Mouse (Mus musculus) intestine, embryonic 14.5 days (tissue): ENCODE measurements at regions not wholly inside any gene's neighbourhood (a gene's known extent, or its start where the extent isn't known, plus 50 kb on each side); places are given as distances from the start of the nearest gene placed in this dataset.

Experiments used
- ATAC-seq: fragments of 200-750 bp; cut with Nextera tagmentation; replicated peaks from 2 replicates; pipeline ENCODE4 v1.8.0; 2017; ENCODE audit warnings: low read depth, moderate number of reproducible peaks, moderate TSS enrichment, moderate library complexity; ENCODE audit not compliant: low FRiP score, low TSS enrichment
- DNase-seq: peaks from one replicate; pipeline ENCODE4 v3.0.0-alpha.2; 2018; ENCODE audit warnings: low spot score
- H3K27ac ChIP-seq: fragments of 300-500 bp; sonication (generic); 2 replicates; pipeline ENCODE4 v1.5.1; 2014; ENCODE audit warnings: low read depth, mild to moderate bottlenecking, control low read depth
- H3K27me3 ChIP-seq: fragments of 300-500 bp; sonication (generic); replicated peaks from 2 replicates; pipeline ENCODE4 v1.6.1; 2014; ENCODE audit warnings: low read length, control low read depth; ENCODE audit not compliant: control insufficient read depth, insufficient read depth
- H3K36me3 ChIP-seq: fragments of 300-500 bp; sonication (generic); 2 replicates; pipeline ENCODE4 v1.6.1; 2014; ENCODE audit warnings: low read length, control low read depth; ENCODE audit not compliant: control insufficient read depth, insufficient read depth
- H3K4me1 ChIP-seq: fragments of 300-500 bp; sonication (generic); replicated peaks from 2 replicates; pipeline ENCODE4 v1.6.1; 2014; ENCODE audit warnings: low read length, control low read depth, mixed read lengths; ENCODE audit not compliant: control insufficient read depth, insufficient read depth
- H3K4me2 ChIP-seq: fragments of 300-500 bp; sonication (generic); 2 replicates; pipeline ENCODE4 v1.6.1; 2014; ENCODE audit warnings: low read length
- H3K4me3 ChIP-seq: fragments of 300-500 bp; sonication (generic); 2 replicates; pipeline ENCODE4 v1.5.1; 2014; ENCODE audit warnings: low read depth, low read length, control low read depth, mixed read lengths
- H3K9ac ChIP-seq: fragments of 300-500 bp; sonication (generic); 2 replicates; pipeline ENCODE4 v1.6.1; 2014; ENCODE audit warnings: mild to moderate bottlenecking, low read length
- H3K9me3 ChIP-seq: fragments of 300-500 bp; sonication (generic); 2 replicates; pipeline ENCODE4 v1.6.1; 2016; ENCODE audit warnings: low read length, control low read depth; ENCODE audit not compliant: control insufficient read depth
- WGBS: fragments of 180-500 bp; shearing (Covaris S2); extraction: QIAGEN DNeasy Blood & Tissue Kit; methylation state at CpG from one replicate; pipeline ENCODE4 v1.1.7; 2014; 5-methylcytosine and 5-hydroxymethylcytosine counted together

GRCm38 (mm10) chr5:77570364-77570763, 162.5 kb upstream of the Igfbp7 start:
- no peak overlapping the region for H3K27ac ChIP-seq
- no peak overlapping the region for H3K9ac ChIP-seq
- H3K27me3 ChIP-seq = no peaks in the 10 kb centered on the region
- ATAC-seq = no peak
- WGBS = 55% methylated on average over 9 of the region's 9 CpGs
- H3K36me3 ChIP-seq = no peaks in the 10 kb centered on the region
- no peak for DNase-seq
- no peak overlapping the region for H3K4me3 ChIP-seq
- H3K4me1 ChIP-seq = no peaks in the 10 kb centered on the region
- H3K4me2 ChIP-seq = no peak overlapping the region
- H3K9me3 ChIP-seq = no peaks in the 10 kb centered on the region

GRCm38 (mm10) chr5:77568121-77568520, 160.3 kb upstream of the Igfbp7 start:
- 80% methylated on average over 5 of the region's 5 CpGs for WGBS
- no peak overlapping the region for H3K4me3 ChIP-seq
- H3K9me3 ChIP-seq = no peaks in the 10 kb centered on the region
- H3K9ac ChIP-seq = no peak overlapping the region
- H3K4me2 ChIP-seq = no peak overlapping the region
- H3K4me1 ChIP-seq = no peaks in the 10 kb centered on the region
- H3K36me3 ChIP-seq = no peaks in the 10 kb centered on the region
- no peak overlapping the region for H3K27ac ChIP-seq
- no peak for DNase-seq
- no peaks in the 10 kb centered on the region for H3K27me3 ChIP-seq
- no peak for ATAC-seq

GRCm38 (mm10) chr5:77552580-77552979, 144.7 kb upstream of the Igfbp7 start:
- 73% methylated on average over 5 of the region's 5 CpGs for WGBS
- H3K9me3 ChIP-seq = no peaks in the 10 kb centered on the region
- ATAC-seq = no peak

GRCm38 (mm10) chr5:77552081-77552480, 144.2 kb upstream of the Igfbp7 start:
- Histone ChIP-seq H3K9me3 (no peaks in the 10 kb centered on the region), H3K4me3 (no peak overlapping the region), H3K9ac (no peak overlapping the region), H3K4me1 (no peaks in the 10 kb centered on the region), H3K27ac (no peak overlapping the region), H3K27me3 (no peaks in the 10 kb centered on the region), H3K36me3 (no peaks in the 10 kb centered on the region), H3K4me2 (no peak overlapping the region)
- WGBS = 82% methylated on average over 7 of the region's 7 CpGs
- ATAC-seq (no peak), DNase-seq (no peak)

More at GRCm38 (mm10) chr5:77552580-77552979, 144.7 kb upstream of the Igfbp7 start:
- Histone ChIP-seq H3K36me3 (no peaks in the 10 kb centered on the region), H3K27ac (no peak overlapping the region), H3K27me3 (no peaks in the 10 kb centered on the region), H3K4me3 (no peak overlapping the region), H3K4me2 (no peak overlapping the region), H3K4me1 (no peaks in the 10 kb centered on the region), H3K9ac (no peak overlapping the region)
- no peak for DNase-seq

GRCm38 (mm10) chr5:77546001-77546620, 138.3 kb upstream of the Igfbp7 start:
- H3K4me3 ChIP-seq = no peak overlapping the region
- 71% methylated on average over 13 of the region's 13 CpGs for WGBS
- no peak for ATAC-seq

GRCm38 (mm10) chr5:77532261-77533015, 124.6 kb upstream of the Igfbp7 start:
- Histone ChIP-seq H3K36me3 (no peaks in the 10 kb centered on the region), H3K9me3 (no peaks in the 10 kb centered on the region), H3K27ac (no peak overlapping the region), H3K4me3 (no peak overlapping the region), H3K27me3 (no peaks in the 10 kb centered on the region), H3K9ac (no peak overlapping the region), H3K4me1 (no peaks in the 10 kb centered on the region), H3K4me2 (no peak overlapping the region)
- ATAC-seq = no peak
- WGBS = 77% methylated on average over 19 of the region's 19 CpGs
- no peak for DNase-seq

More at GRCm38 (mm10) chr5:77546001-77546620, 138.3 kb upstream of the Igfbp7 start:
- Histone ChIP-seq H3K9me3 (no peaks in the 10 kb centered on the region), H3K9ac (no peak overlapping the region), H3K27ac (no peak overlapping the region), H3K4me1 (no peaks in the 10 kb centered on the region), H3K36me3 (no peaks in the 10 kb centered on the region), H3K4me2 (no peak overlapping the region), H3K27me3 (no peaks in the 10 kb centered on the region)
- no peak for DNase-seq

GRCm38 (mm10) chr5:77530376-77530775, 122.5 kb upstream of the Igfbp7 start:
- no peak for DNase-seq
- no peak overlapping the region for H3K4me2 ChIP-seq
- H3K4me1 ChIP-seq = no peaks in the 10 kb centered on the region
- H3K9me3 ChIP-seq = no peaks in the 10 kb centered on the region
- no peaks in the 10 kb centered on the region for H3K36me3 ChIP-seq
- 80% methylated on average over 7 of the region's 7 CpGs for WGBS
- H3K27ac ChIP-seq = no peak overlapping the region
- ATAC-seq = no peak
- no peak overlapping the region for H3K9ac ChIP-seq
- no peak overlapping the region for H3K4me3 ChIP-seq
- no peaks in the 10 kb centered on the region for H3K27me3 ChIP-seq

- WGBS = 69% methylated on average over 4 of the region's 4 CpGs
- Histone ChIP-seq H3K4me2 (no peak overlapping the region), H3K27ac (no peak overlapping the region), H3K9ac (no peak overlapping the region), H3K36me3 (no peaks in the 10 kb centered on the region), H3K4me1 (no peaks in the 10 kb centered on the region), H3K9me3 (no peaks in the 10 kb centered on the region), H3K27me3 (no peaks in the 10 kb centered on the region), H3K4me3 (no peak overlapping the region)
- no peak for ATAC-seq
- DNase-seq = no peak
Measured at GRCm38 (mm10) chr5:77517252-77517651, 109.4 kb upstream of the Igfbp7 start.

- DNase-seq (no peak), ATAC-seq (no peak)
- Histone ChIP-seq H3K27ac (no peak overlapping the region), H3K4me1 (no peaks in the 10 kb centered on the region), H3K4me3 (no peak overlapping the region), H3K9ac (no peak overlapping the region), H3K36me3 (no peaks in the 10 kb centered on the region), H3K9me3 (no peaks in the 10 kb centered on the region), H3K4me2 (no peak overlapping the region), H3K27me3 (no peaks in the 10 kb centered on the region)
- 68% methylated on average over 7 of the region's 7 CpGs for WGBS
Measured at GRCm38 (mm10) chr5:77515448-77515847, 107.6 kb upstream of the Igfbp7 start.
